8 mouse cellular contexts compared by ENCODE assay signal in genomic region chr3:131302452-131303319, GRCm38 (mm10). TPM values are rescaled to one million over a fixed set of nuclear protein-coding genes. Genes with fewer than 3 reads are reported as not detected.
DNase-seq lines count a peak whose midpoint lies in the region; ATAC-seq and TF ChIP-seq lines count a peak whose summit lies in the region.

Gene Cyp2u1 (minus strand): TSS chr3:131303227.

- under 1% methylated on average over 71 of the region's 71 CpGs for WGBS in embryonic facial prominence, embryonic 10.5 days
- under 1% methylated on average over 71 of the region's 71 CpGs for WGBS in limb, embryonic 11.5 days
- WGBS in midbrain, embryonic 13.5 days: under 1% methylated on average over 71 of the region's 71 CpGs
- WGBS in small intestine, adult 2 months: 2% methylated on average over 71 of the region's 71 CpGs

- peak; percentile 92; the same call in 1 of the 2 replicates for TF ChIP-seq POLR2A in small intestine, adult 2 months (IDR thresholded peaks at IDR 0.05; ENCODE audit: low read depth, low read length)

- H3K9ac ChIP-seq in limb, embryonic 11.5 days (ENCODE audit: low read length): peak within 1 kb of the TSS; percentile 28
- H3K9ac ChIP-seq in midbrain, embryonic 13.5 days (replicated peaks): peak within 1 kb of the TSS; percentile 75

- no peaks in the 10 kb centered on the region for H3K9me3 ChIP-seq in erythroblast, embryonic 14.5 days (ENCODE audit: control insufficient read depth, low read length)
- H3K9me3 ChIP-seq in embryonic facial prominence, embryonic 10.5 days: no peaks in the 10 kb centered on the region
- H3K9me3 ChIP-seq in limb, embryonic 11.5 days (ENCODE audit: control insufficient read depth, low read length): no peaks in the 10 kb centered on the region
- H3K9me3 ChIP-seq in midbrain, embryonic 13.5 days: no peaks in the 10 kb centered on the region

- H3K36me3 ChIP-seq in erythroblast, embryonic 14.5 days (ENCODE audit: control insufficient read depth): no peaks in the 10 kb centered on the region
- no peaks in the 10 kb centered on the region for H3K36me3 ChIP-seq in embryonic facial prominence, embryonic 10.5 days (replicated peaks)
- H3K36me3 ChIP-seq in limb, embryonic 11.5 days (ENCODE audit: control insufficient read depth, insufficient read depth, low read length): no peaks in the 10 kb centered on the region
- no peaks in the 10 kb centered on the region for H3K36me3 ChIP-seq in midbrain, embryonic 13.5 days
- peaks cover 1% of the 10 kb centered on the region for H3K36me3 ChIP-seq in small intestine, adult 2 months (ENCODE audit: control insufficient read depth, insufficient read depth, low read length)

- ATAC-seq in erythroblast, adult 5-6 weeks (replicated peaks; ENCODE audit: low FRiP score, poor library complexity, severe bottlenecking): no peak
- peak; percentile 94 for ATAC-seq in limb, embryonic 11.5 days (ENCODE audit: insufficient number of reproducible peaks, low FRiP score, low TSS enrichment, low read depth)
- ATAC-seq in midbrain, embryonic 13.5 days: peak; percentile 98

- peak within 1 kb of the TSS; percentile 89 for H3K4me2 ChIP-seq in limb, embryonic 11.5 days (ENCODE audit: low read depth, severe bottlenecking)
- peak within 1 kb of the TSS; percentile 88 for H3K4me2 ChIP-seq in midbrain, embryonic 13.5 days (replicated peaks)

- no peak for TF ChIP-seq CTCF in small intestine, adult 2 months (IDR thresholded peaks at IDR 0.05; ENCODE audit: extremely low read depth, insufficient read length, insufficient replicate concordance, low read depth, low read length)

- peaks cover 10% of the 10 kb centered on the region for H3K4me1 ChIP-seq in erythroblast, embryonic 14.5 days (ENCODE audit: control insufficient read depth)
- H3K4me1 ChIP-seq in embryonic facial prominence, embryonic 10.5 days: peaks cover 24% of the 10 kb centered on the region
- 0 out of 2 replicates have a peak, but pooled peaks cover 6% of the 10 kb centered on the region for H3K4me1 ChIP-seq in limb, embryonic 11.5 days (ENCODE audit: control insufficient read depth, insufficient read depth, low read length)
- peaks cover 9% of the 10 kb centered on the region; the same call in 1 of the 2 replicates for H3K4me1 ChIP-seq in midbrain, embryonic 13.5 days (replicated peaks)
- H3K4me1 ChIP-seq in small intestine, adult 2 months (ENCODE audit: control insufficient read depth, insufficient read depth, insufficient read length, low read length): no peaks in the 10 kb centered on the region; the same call in 1 of the 2 replicates

- peak; percentile 92 for DNase-seq in embryonic facial prominence, embryonic 10.5 days (ENCODE audit: low spot score)
- peak; percentile 93 to 96 for DNase-seq in heart, adult 18-20 months
- peak; percentile 93 for DNase-seq in kidney, adult 18-20 months
- DNase-seq in limb, embryonic 11.5 days (ENCODE audit: low spot score): peak; percentile 90

- peaks cover 9% of the 10 kb centered on the region for H3K27me3 ChIP-seq in erythroblast, embryonic 14.5 days (ENCODE audit: control insufficient read depth)
- peaks cover 32% of the 10 kb centered on the region for H3K27me3 ChIP-seq in embryonic facial prominence, embryonic 10.5 days (replicated peaks; ENCODE audit: low read depth, poor library complexity, severe bottlenecking)
- H3K27me3 ChIP-seq in limb, embryonic 11.5 days (ENCODE audit: control insufficient read depth, insufficient read depth, low read length): no peaks in the 10 kb centered on the region
- peaks cover 12% of the 10 kb centered on the region; the same call in 1 of the 2 replicates for H3K27me3 ChIP-seq in midbrain, embryonic 13.5 days
- H3K27me3 ChIP-seq in small intestine, adult 2 months (ENCODE audit: control insufficient read depth, insufficient read depth, low read length): no peaks in the 10 kb centered on the region

- peak within 1 kb of the TSS; percentile 77 for H3K27ac ChIP-seq in embryonic facial prominence, embryonic 10.5 days (replicated peaks)
- H3K27ac ChIP-seq in limb, embryonic 11.5 days (replicated peaks; ENCODE audit: low read depth, low read length): no peak within 1 kb of the TSS
- peak within 1 kb of the TSS; percentile 83 for H3K27ac ChIP-seq in midbrain, embryonic 13.5 days
- peak within 1 kb of the TSS; percentile 81 for H3K27ac ChIP-seq in small intestine, adult 2 months (ENCODE audit: insufficient read depth, low read depth, low read length)

- H3K4me3 ChIP-seq in erythroblast, embryonic 14.5 days (replicated peaks): peak within 1 kb of the TSS; percentile 59
- H3K4me3 ChIP-seq in embryonic facial prominence, embryonic 10.5 days: peak within 1 kb of the TSS; percentile 84
- peak within 1 kb of the TSS; percentile 65 for H3K4me3 ChIP-seq in limb, embryonic 11.5 days (ENCODE audit: low read depth, low read length)
- peak within 1 kb of the TSS; percentile 66 for H3K4me3 ChIP-seq in midbrain, embryonic 13.5 days (replicated peaks)
- H3K4me3 ChIP-seq in small intestine, adult 2 months (ENCODE audit: low read depth, low read length): peak within 1 kb of the TSS; percentile 93

RNA-seq across cellular contexts. Expression of gene Cyp2u1, which starts in this region (rescaled TPM):
- polyA plus RNA-seq in erythroblast, embryonic 14.5 days (2012): not detected in 2 replicates
- 0.21 TPM in 1 of 2 replicates, not detected in the other for total RNA-seq in erythroblast, adult 5-6 weeks (2015; ENCODE audit: low replicate concordance)
- not detected in 2 replicates for total RNA-seq in erythroblast, adult 5-6 weeks (2017; ENCODE audit: low replicate concordance)
- polyA plus RNA-seq in embryonic facial prominence, embryonic 10.5 days (2016; fragmentation: Nextera tagmentation; extraction: Ambion mirVana): 0.69 and 1.5 TPM in 2 replicates
- 10 to 100 TPM; 31.5 to 32.9 TPM for total RNA-seq in heart, adult 18-20 months (2021)
- polyA plus RNA-seq in limb, embryonic 11.5 days (2014; fragmentation: Nextera tagmentation; extraction: Ambion mirVana): 1.1 and 1.7 TPM in 2 replicates
- polyA plus RNA-seq in midbrain, embryonic 13.5 days (2015; fragmentation: Nextera tagmentation; extraction: Ambion mirVana): 3.8 and 4.8 TPM in 2 replicates
- 1.3 and 21.0 TPM in 2 replicates for polyA plus RNA-seq in small intestine, adult 2 months (2012; rRNA removed)

Comparison
In these comparisons a context has a peak if more than half of its experiments do, and no peak if none do; other contexts are left out.
1. RNA of gene Cyp2u1 (total RNA-seq): 31.5 to 32.9 TPM in heart, adult 18-20 months; 0.21 TPM in erythroblast, adult 5-6 weeks; every median in the first group is over 10 times any median in the second.
2. Peak in every context shown above with its lines, with median percentiles within 50 percentile points of each other: H3K4me3 ChIP-seq and DNase-seq.